Mouse (Mus musculus): ENCODE data around the gene Lsm5. TPM values are rescaled to one million over a fixed set of nuclear protein-coding genes. Genes with fewer than 3 reads are reported as not detected.

Gene Lsm5
- polyA plus RNA-seq (2012; fragmentation: generic; extraction: Trizol): 38.8 TPM

DNA sequence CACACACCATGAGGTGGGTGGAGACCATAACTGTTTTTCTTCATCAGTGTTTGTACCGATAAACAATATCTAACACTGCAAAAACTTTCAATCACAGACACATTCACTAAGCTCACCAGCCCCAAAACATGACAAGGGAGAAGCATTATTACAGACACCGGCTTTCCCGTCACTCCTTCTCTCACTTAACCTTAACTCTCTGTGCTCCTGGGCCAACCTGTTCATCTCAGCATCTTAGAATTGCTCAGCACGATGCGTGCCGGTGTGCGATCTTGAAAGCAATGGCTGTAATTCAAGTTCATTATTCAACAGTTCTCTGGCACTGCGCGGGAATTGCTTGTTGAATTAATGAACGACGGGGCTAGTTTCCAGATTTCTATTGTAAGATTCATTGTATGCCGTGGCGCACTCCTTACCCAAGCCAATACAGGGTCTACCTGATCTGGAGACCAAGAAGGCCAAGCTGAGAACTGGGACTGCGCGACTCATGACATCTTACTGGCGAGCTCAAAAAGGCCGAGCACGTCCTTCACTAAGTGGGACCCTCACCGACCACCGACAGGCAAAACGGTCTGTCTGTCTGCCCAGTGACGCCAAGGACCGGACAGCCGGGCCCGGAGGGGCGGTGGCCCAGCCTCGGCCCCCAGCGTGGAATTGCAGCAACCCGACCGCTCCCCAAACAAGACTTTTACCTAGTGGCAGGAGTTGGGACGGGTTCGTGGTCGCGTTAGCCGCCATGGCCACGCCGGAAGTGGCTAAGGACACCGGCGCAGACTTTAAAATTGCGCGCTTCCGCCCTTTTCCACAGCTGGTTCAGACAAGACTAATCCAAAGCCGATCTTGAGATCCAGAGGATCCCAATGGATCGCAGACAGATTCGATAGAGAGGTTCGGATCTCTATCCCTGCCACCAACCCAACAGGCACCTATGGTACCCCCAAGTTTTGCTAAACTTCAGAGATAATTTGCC lies at the start of gene Lsm5:
Lsm5 (minus strand) TSS at position 780 of the 970 bp plus-strand sequence.
- Histone ChIP-seq H3ac (ENCODE audit: control insufficient read depth, insufficient read length) (peak within 1 kb of the TSS; percentile 35), H3K79me2 (ENCODE audit: control insufficient read depth, insufficient read depth) (peaks cover 19% of the 10 kb centered on the region), H3K4me3 (peak within 1 kb of the TSS; percentile 68), H3K27me3 (ENCODE audit: control insufficient read depth, insufficient read depth, insufficient read length) (no peaks in the 10 kb centered on the region), H3K4me2 (ENCODE audit: low read depth) (peak within 1 kb of the TSS; percentile 87), H3K36me3 (ENCODE audit: control insufficient read depth, insufficient read depth) (peaks cover 4% of the 10 kb centered on the region)
- TF ChIP-seq MYOG (IDR thresholded peaks at IDR 0.05; ENCODE audit: control insufficient read depth in 1 of 3, insufficient read depth in 1 of 3, insufficient read length in 2 of 3, low read depth in 2 of 3) (peak in 1 of 3 experiments; percentile 2), CEBPB (IDR thresholded peaks at IDR 0.05; ENCODE audit: insufficient read depth, poor library complexity, severe bottlenecking) (no peak), POLR2AphosphoS2 (IDR thresholded peaks at IDR 0.05; ENCODE audit: insufficient read length, low read depth) (peak; percentile 47), USF1 (IDR thresholded peaks at IDR 0.05; ENCODE audit: low read depth) (peak; percentile 9), TCF3 (IDR thresholded peaks at IDR 0.05; ENCODE audit: insufficient read length, low read depth) (no peak), TCF12 (IDR thresholded peaks at IDR 0.05; ENCODE audit: insufficient read depth, poor library complexity, severe bottlenecking) (no peak), POLR2A (IDR thresholded peaks at IDR 0.05; ENCODE audit: insufficient read length, low read depth) (peak; percentile 63), REST (IDR thresholded peaks at IDR 0.05; ENCODE audit: insufficient read depth, insufficient read length) (no peak), MYOD1 (IDR thresholded peaks at IDR 0.05; ENCODE audit: control insufficient read depth in 1 of 3, insufficient read length in 2 of 3, low read depth in 2 of 3) (no peak), SRF (IDR thresholded peaks at IDR 0.05; ENCODE audit: control insufficient read depth, insufficient read length, low read depth) (peak; percentile 76), E2F4 (IDR thresholded peaks at IDR 0.05; ENCODE audit: insufficient read depth) (peak; percentile 96), MAX (IDR thresholded peaks at IDR 0.05; ENCODE audit: low read depth) (no peak)

GRCm38 (mm10) chr6:56753719-56754118 lies 49.2 kb upstream of the Lsm5 start:
- TF ChIP-seq E2F4 (IDR thresholded peaks at IDR 0.05; ENCODE audit: insufficient read depth) (no peak), REST (IDR thresholded peaks at IDR 0.05; ENCODE audit: insufficient read depth, insufficient read length) (no peak), TCF3 (IDR thresholded peaks at IDR 0.05; ENCODE audit: insufficient read length, low read depth) (no peak), CEBPB (IDR thresholded peaks at IDR 0.05; ENCODE audit: insufficient read depth, poor library complexity, severe bottlenecking) (no peak), MAX (IDR thresholded peaks at IDR 0.05; ENCODE audit: low read depth) (no peak), SRF (IDR thresholded peaks at IDR 0.05; ENCODE audit: control insufficient read depth, insufficient read length, low read depth) (no peak), MYOD1 (IDR thresholded peaks at IDR 0.05; ENCODE audit: control insufficient read depth in 1 of 3, insufficient read length in 2 of 3, low read depth in 2 of 3) (no peak), POLR2A (IDR thresholded peaks at IDR 0.05; ENCODE audit: insufficient read length, low read depth) (no peak)
- Histone ChIP-seq H3K4me3 (no peak overlapping the region), H3K27me3 (ENCODE audit: control insufficient read depth, insufficient read depth, insufficient read length) (no peaks in the 10 kb centered on the region), H3K36me3 (ENCODE audit: control insufficient read depth, insufficient read depth) (peaks cover 39% of the 10 kb centered on the region), H3K4me2 (ENCODE audit: low read depth) (no peak overlapping the region), H3ac (ENCODE audit: control insufficient read depth, insufficient read length) (no peak overlapping the region), H3K79me2 (ENCODE audit: control insufficient read depth, insufficient read depth) (no peaks in the 10 kb centered on the region)

DNA sequence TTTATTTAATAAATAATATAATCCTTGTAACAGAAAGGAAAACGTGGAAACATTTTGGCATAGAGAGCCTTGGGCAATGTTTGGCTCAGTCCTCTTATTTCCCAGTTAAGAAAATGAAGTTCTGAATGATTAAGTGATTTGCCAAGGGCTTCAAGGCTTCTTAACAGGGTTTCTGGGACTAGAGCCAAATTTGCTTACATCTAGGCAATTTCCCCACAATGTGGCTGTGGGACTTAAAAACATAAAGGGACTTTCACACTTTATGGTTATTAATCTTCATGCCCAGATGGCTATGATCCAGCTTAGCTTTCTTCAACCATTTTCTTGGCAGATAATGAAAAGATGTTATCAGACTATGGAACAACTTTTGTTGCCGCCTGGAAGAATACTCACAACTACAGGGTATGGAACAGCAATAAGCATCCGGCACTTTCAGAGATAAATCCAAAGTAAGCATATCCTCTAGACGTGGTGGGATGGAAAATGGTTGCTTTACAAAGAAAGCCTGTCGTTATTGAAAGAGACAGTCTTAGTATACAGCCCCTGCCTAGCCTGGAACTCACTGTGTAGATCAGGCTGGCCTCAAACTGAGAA lies 41.5 kb upstream of the Lsm5 start:
- TF ChIP-seq REST (IDR thresholded peaks at IDR 0.05; ENCODE audit: insufficient read depth, insufficient read length) (no peak), E2F4 (IDR thresholded peaks at IDR 0.05; ENCODE audit: insufficient read depth) (no peak), USF1 (IDR thresholded peaks at IDR 0.05; ENCODE audit: low read depth) (no peak), MAX (IDR thresholded peaks at IDR 0.05; ENCODE audit: low read depth) (no peak), TCF12 (IDR thresholded peaks at IDR 0.05; ENCODE audit: insufficient read depth, poor library complexity, severe bottlenecking) (no peak), TCF3 (IDR thresholded peaks at IDR 0.05; ENCODE audit: insufficient read length, low read depth) (no peak), POLR2A (IDR thresholded peaks at IDR 0.05; ENCODE audit: insufficient read length, low read depth) (no peak), SRF (IDR thresholded peaks at IDR 0.05; ENCODE audit: control insufficient read depth, insufficient read length, low read depth) (no peak)
- Histone ChIP-seq H3K4me2 (ENCODE audit: low read depth) (no peak overlapping the region), H3ac (ENCODE audit: control insufficient read depth, insufficient read length) (no peak overlapping the region), H3K27me3 (ENCODE audit: control insufficient read depth, insufficient read depth, insufficient read length) (no peaks in the 10 kb centered on the region), H3K36me3 (ENCODE audit: control insufficient read depth, insufficient read depth) (peaks cover 10% of the 10 kb centered on the region), H3K4me3 (no peak overlapping the region), H3K79me2 (ENCODE audit: control insufficient read depth, insufficient read depth) (no peaks in the 10 kb centered on the region)

DNA sequence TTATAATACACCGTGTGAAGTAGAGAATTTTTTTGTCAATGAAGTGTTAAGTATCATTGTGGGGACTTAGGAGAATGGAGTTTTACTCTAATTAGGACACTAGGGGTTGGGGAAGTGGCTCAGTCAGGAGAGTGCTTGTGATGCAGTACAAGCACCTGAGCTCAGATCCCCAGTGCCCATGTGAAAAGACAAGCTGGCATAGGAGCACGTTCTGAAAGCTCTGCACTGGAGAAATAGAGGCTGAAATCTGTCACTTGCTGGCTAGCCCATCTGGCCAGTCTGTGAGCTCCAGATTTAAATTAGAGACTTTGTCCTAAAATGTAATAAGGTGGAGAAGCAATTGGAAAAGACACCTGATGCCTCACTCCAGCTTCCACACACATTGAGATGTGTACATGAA lies 28.0 kb upstream of the Lsm5 start:
- TF ChIP-seq SRF (IDR thresholded peaks at IDR 0.05; ENCODE audit: control insufficient read depth, insufficient read length, low read depth) (no peak), USF1 (IDR thresholded peaks at IDR 0.05; ENCODE audit: low read depth) (no peak), POLR2AphosphoS2 (IDR thresholded peaks at IDR 0.05; ENCODE audit: insufficient read length, low read depth) (no peak), REST (IDR thresholded peaks at IDR 0.05; ENCODE audit: insufficient read depth, insufficient read length) (no peak), MYOD1 (IDR thresholded peaks at IDR 0.05; ENCODE audit: control insufficient read depth in 1 of 3, insufficient read length in 2 of 3, low read depth in 2 of 3) (no peak), E2F4 (IDR thresholded peaks at IDR 0.05; ENCODE audit: insufficient read depth) (no peak), TCF3 (IDR thresholded peaks at IDR 0.05; ENCODE audit: insufficient read length, low read depth) (no peak), TCF12 (IDR thresholded peaks at IDR 0.05; ENCODE audit: insufficient read depth, poor library complexity, severe bottlenecking) (no peak), CEBPB (IDR thresholded peaks at IDR 0.05; ENCODE audit: insufficient read depth, poor library complexity, severe bottlenecking) (no peak), POLR2A (IDR thresholded peaks at IDR 0.05; ENCODE audit: insufficient read length, low read depth) (no peak), MYOG (IDR thresholded peaks at IDR 0.05; ENCODE audit: control insufficient read depth in 1 of 3, insufficient read depth in 1 of 3, insufficient read length in 2 of 3, low read depth in 2 of 3) (no peak), MAX (IDR thresholded peaks at IDR 0.05; ENCODE audit: low read depth) (no peak)
- no peaks in the 10 kb centered on the region for H3K79me2 ChIP-seq (ENCODE audit: control insufficient read depth, insufficient read depth)
- H3K27me3 ChIP-seq (ENCODE audit: control insufficient read depth, insufficient read depth, insufficient read length): no peaks in the 10 kb centered on the region
- H3K4me2 ChIP-seq (ENCODE audit: low read depth): no peak overlapping the region
- peaks cover 52% of the 10 kb centered on the region for H3K36me3 ChIP-seq (ENCODE audit: control insufficient read depth, insufficient read depth)
- no peak overlapping the region for H3K4me3 ChIP-seq
- H3ac ChIP-seq (ENCODE audit: control insufficient read depth, insufficient read length): no peak overlapping the region
